Mouse (Mus musculus): ENCODE results near the gene 4932429P05Rik.

The 4932429P05Rik gene

DNA sequence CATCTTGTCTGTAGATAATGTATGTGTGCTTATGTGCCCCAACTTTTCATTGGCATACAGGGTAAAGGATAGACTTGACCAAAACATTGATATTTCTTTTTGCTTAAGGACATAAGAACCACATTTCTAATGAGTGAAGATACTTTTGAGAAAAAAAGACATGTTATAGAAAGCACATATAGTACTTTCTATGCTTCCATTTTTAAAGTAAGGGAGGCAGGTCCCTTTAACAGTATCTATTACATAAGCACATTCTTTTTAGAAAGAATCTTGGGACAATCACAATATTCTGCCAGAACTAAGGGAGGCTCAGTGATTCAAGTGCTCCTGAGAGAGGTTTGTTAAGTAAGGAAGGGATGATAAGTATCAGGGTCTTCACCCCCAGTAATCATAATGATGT lies at the start of gene 4932429P05Rik:
Gene 4932429P05Rik (plus strand): TSS at position 301 of the 400 bp plus-strand sequence.
- in situ Hi-C loops (cut with MboI), result no loop called here

All from mature B cell (primary cell).